Mouse (Mus musculus) retina, adult 2 months (tissue): ENCODE measurements around the gene Htr5b.

Experiments used
- DNase-seq: peaks from one replicate; pipeline ENCODE4 v3.0.0-alpha.2; 2012; ENCODE audit warnings: low read depth, low spot score

Gene Htr5b

GRCm38 (mm10) chr1:121490241-121490640 is 38.0 kb downstream of the Htr5b start:
- no peak for DNase-seq

- DNase-seq: no peak
Observed at GRCm38 (mm10) chr1:121486803-121487202, 41.5 kb downstream of the Htr5b start.

- no peak for DNase-seq
Observed at GRCm38 (mm10) chr1:121483091-121483490, 45.2 kb downstream of the Htr5b start.

DNA sequence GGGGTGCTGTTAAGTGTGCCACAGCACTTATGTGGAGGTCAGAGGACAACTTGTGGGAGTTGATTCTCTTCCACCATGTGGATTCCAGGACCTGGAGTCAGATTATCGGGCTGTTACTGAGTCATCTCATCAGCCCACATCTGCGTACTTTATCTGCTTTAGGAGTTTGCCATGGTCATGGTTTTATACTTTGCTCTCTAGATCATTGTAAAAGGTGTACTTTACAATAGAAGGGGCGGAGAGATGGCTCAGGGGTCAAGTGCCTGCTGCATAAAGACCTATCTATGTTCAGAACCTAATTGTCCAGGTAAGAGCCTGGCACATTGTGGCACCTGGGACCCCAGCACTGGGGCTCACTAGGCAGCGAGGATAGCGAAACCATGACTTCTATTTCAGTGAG is 48.9 kb downstream of the Htr5b start:
- no peak for DNase-seq

GRCm38 (mm10) chr1:121478284-121478980 is 49.8 kb downstream of the Htr5b start:
- no peak for DNase-seq

DNA sequence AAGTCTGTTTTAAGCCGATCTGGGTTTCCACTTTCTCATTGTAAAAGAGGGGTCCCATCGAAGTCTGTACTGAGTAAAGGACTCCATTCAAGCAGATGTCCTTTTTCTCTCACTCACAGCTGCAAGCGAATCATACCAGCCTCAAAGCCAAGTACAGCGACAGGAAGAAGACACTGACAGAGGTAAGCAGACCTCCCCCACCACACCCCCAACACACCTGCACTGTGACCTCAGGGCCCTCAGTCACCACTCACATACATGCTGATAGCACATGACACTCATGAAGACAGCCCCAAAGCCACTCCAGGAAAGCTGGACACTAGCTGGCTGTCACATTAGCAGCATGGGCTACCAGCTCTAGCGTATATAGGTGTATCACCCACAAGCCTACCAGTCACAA is 50.5 kb downstream of the Htr5b start:
- no peak for DNase-seq

GRCm38 (mm10) chr1:121471503-121471902 is 56.8 kb downstream of the Htr5b start:
- no peak for DNase-seq

DNA sequence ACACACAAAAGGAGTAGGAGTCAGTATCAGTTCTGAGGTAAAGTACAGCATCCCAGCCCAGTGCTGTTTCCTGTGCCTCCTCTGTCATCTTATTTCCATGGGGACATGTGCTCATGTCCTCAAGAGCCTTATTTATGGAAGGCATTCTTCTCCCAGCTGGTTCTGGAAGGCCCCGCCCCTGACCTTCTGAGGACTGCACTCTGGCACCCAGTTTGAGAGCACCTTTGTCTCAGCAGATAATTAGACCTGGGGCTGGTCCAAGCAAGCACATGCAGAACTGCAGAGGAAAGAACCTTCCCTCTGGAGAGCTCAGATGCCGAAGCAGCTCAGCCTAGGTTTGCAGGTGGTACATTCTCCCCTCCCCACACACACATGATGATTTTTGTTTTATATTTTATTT is 60.0 kb downstream of the Htr5b start:
- DNase-seq: no peak

DNA sequence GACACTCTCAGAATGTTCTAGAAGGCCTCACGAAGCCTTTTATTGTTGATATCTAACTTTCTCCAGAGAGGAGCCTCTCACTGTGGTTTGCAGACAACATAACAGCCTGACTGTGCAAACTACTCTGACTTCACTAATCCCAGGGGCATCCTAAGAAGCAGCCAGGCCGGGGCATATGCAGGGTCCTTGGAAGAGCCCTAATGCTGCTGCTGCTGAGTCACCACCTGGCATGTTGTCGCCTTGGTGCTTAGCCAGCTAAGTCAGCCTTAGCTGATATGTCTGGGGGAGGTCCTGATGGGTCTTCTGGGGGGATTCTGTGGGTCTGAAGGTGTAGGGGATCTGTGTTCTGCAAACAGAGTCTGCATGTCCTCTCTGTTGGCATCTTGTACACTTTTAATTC is 62.0 kb downstream of the Htr5b start:
- no peak for DNase-seq

DNA sequence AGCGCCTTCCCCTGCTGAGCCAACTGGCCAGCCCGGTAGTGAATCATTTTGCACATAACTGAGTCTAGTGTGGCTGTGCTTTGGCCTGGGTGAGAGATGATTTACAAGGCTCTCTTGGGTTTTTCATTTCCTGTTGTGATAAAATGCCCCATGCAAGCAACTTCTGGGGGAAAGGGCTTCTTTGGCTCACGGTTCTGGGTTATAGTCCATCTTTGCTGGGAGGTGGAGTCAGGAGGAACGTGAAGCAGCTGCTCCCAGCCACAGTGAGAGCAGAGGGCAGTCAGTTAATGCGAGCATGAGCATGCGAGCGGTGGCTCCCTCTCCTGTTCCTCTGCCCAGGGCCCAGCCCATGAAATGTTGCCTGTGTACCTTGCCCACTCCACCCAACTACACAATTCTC is 64.5 kb downstream of the Htr5b start:
- DNase-seq: no peak

DNA sequence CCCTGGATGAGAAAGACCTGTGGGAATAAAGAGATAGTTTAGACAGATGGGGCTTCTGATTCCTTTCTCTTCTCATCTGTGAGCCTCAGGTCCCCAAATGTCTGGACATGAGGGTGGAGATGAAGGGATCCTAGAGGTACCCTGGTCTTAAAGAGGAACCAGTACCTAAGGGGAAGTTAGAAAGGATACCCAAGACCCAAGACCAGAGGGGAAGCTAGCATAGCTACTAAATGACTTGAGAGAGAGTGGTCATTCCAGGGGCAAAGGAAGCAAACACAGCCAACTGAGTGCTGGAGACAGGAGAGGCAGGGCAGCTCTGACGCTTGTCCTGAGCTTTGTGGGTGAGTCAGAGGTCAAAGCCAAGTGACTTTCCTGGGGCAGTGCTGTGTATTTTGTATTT is 65.6 kb downstream of the Htr5b start:
- DNase-seq: no peak

GRCm38 (mm10) chr1:121461895-121462294 is 66.4 kb downstream of the Htr5b start:
- no peak for DNase-seq

GRCm38 (mm10) chr1:121460077-121460476 is 68.2 kb downstream of the Htr5b start:
- no peak for DNase-seq
